Mouse (Mus musculus) thymus, adult 18-20 months (tissue): ENCODE data around the gene Mcur1.
A peak's percentile ranks its signal among the peaks of the same experiment; 100 is the strongest.

Experiments
- DNase-seq, 2 experiments: peaks; one replicate each; pipeline ENCODE4 v3.0.0; 2022; ENCODE audit warnings: mixed read lengths in 2 of 2

Mcur1 gene

GRCm38 (mm10) chr13:43564733-43565132 lies 4.7 kb upstream of the Mcur1 start:
- DNase-seq, result no peak

- DNase-seq, result no peak
Measured at GRCm38 (mm10) chr13:43562726-43563125, 2.7 kb upstream of the Mcur1 start.

GRCm38 (mm10) chr13:43560458-43561411 lies 744 bp upstream of the Mcur1 start:
- DNase-seq, result no peak

- no peak for DNase-seq
Measured at GRCm38 (mm10) chr13:43558959-43559358, 1.0 kb downstream of the Mcur1 start.

GRCm38 (mm10) chr13:43558357-43558756 lies 1.6 kb downstream of the Mcur1 start:
- DNase-seq, result no peak

- no peak for DNase-seq
Measured at GRCm38 (mm10) chr13:43556913-43557542, 3.0 kb downstream of the Mcur1 start.

- DNase-seq, result no peak
Measured at GRCm38 (mm10) chr13:43555321-43555720, 4.7 kb downstream of the Mcur1 start.

GRCm38 (mm10) chr13:43554827-43555226 lies 5.2 kb downstream of the Mcur1 start:
- DNase-seq, result peak; percentile 21 to 39

GRCm38 (mm10) chr13:43550676-43551075 lies 9.3 kb downstream of the Mcur1 start:
- DNase-seq, result no peak

- DNase-seq, result no peak
Measured at GRCm38 (mm10) chr13:43549870-43550269, 10.1 kb downstream of the Mcur1 start.

- DNase-seq, result no peak
Measured at GRCm38 (mm10) chr13:43549078-43549698, 10.8 kb downstream of the Mcur1 start.

GRCm38 (mm10) chr13:43548617-43549016 lies 11.4 kb downstream of the Mcur1 start:
- DNase-seq, result no peak

GRCm38 (mm10) chr13:43546861-43547260 lies 13.1 kb downstream of the Mcur1 start:
- DNase-seq, result peak; percentile 29 to 48

- no peak for DNase-seq
Measured at GRCm38 (mm10) chr13:43540205-43540815, 19.7 kb downstream of the Mcur1 start.

- DNase-seq, result no peak
Measured at GRCm38 (mm10) chr13:43539409-43539808, 20.6 kb downstream of the Mcur1 start.

GRCm38 (mm10) chr13:43537854-43538253 lies 22.1 kb downstream of the Mcur1 start:
- DNase-seq, result no peak

- no peak for DNase-seq
Measured at GRCm38 (mm10) chr13:43534015-43534414, 26.0 kb downstream of the Mcur1 start.

- peak in 1 of 2 experiments; percentile 14 for DNase-seq
Measured at GRCm38 (mm10) chr13:43530832-43531693, 28.9 kb downstream of the Mcur1 start.

GRCm38 (mm10) chr13:43530129-43530831 lies 29.7 kb downstream of the Mcur1 start:
- no peak for DNase-seq

GRCm38 (mm10) chr13:43526289-43526688 lies 33.7 kb downstream of the Mcur1 start:
- DNase-seq, result no peak
